Mouse (Mus musculus) midbrain, embryonic 13.5 days (tissue): Measurements from ENCODE around the gene 1600002K03Rik. TPM values are rescaled to one million over a fixed set of nuclear protein-coding genes. Genes with fewer than 3 reads are reported as not detected.

ENCODE experiments used
- ATAC-seq: fragments of 200-750 bp; cut with Nextera tagmentation; 2 replicates; pipeline ENCODE4 v1.8.0; 2017; ENCODE audit warnings: mild to moderate bottlenecking, moderate TSS enrichment, moderate library complexity
- H3K27ac ChIP-seq: fragments of 300-500 bp; sonication (generic); 2 replicates; pipeline ENCODE4 v1.5.1; 2015; ENCODE audit warnings: inconsistent platforms, mild to moderate bottlenecking, moderate library complexity
- H3K27me3 ChIP-seq: fragments of 300-500 bp; sonication (generic); 2 replicates; pipeline ENCODE4 v1.6.1; 2015; ENCODE audit warnings: mild to moderate bottlenecking, inconsistent platforms
- H3K36me3 ChIP-seq: fragments of 300-500 bp; sonication (generic); 2 replicates; pipeline ENCODE4 v1.6.1; 2015; ENCODE audit warnings: mild to moderate bottlenecking, inconsistent platforms
- H3K4me1 ChIP-seq: fragments of 300-500 bp; sonication (generic); replicated peaks from 2 replicates; pipeline ENCODE4 v1.6.1; 2015; ENCODE audit warnings: inconsistent platforms
- H3K4me2 ChIP-seq: fragments of 300-500 bp; sonication (generic); replicated peaks from 2 replicates; pipeline ENCODE4 v1.6.1; 2015; ENCODE audit warnings: moderate library complexity, mild to moderate bottlenecking, inconsistent platforms
- H3K4me3 ChIP-seq: fragments of 300-500 bp; sonication (generic); replicated peaks from 2 replicates; pipeline ENCODE4 v1.5.1; 2015; ENCODE audit warnings: mild to moderate bottlenecking, inconsistent platforms
- H3K9ac ChIP-seq: fragments of 300-500 bp; sonication (generic); replicated peaks from 2 replicates; pipeline ENCODE4 v1.6.1; 2015; ENCODE audit warnings: mild to moderate bottlenecking, inconsistent platforms
- H3K9me3 ChIP-seq: fragments of 300-500 bp; sonication (generic); 2 replicates; pipeline ENCODE4 v1.6.1; 2016; ENCODE audit warnings: mild to moderate bottlenecking, inconsistent platforms
- WGBS: fragments of 180-500 bp; shearing (Covaris S2); methylation state at CpG from one replicate; pipeline ENCODE4 v1.1.7; 2015; 5-methylcytosine and 5-hydroxymethylcytosine counted together
- polyA plus RNA-seq: library from polyadenylated mRNA; unstranded; fragments of >200 nt; fragmentation: Nextera tagmentation; extraction: Ambion mirVana; gene quantifications from 2 replicates; pipeline ENCODE4 v1.2.1, GENCODE M21; 2015

The 1600002K03Rik gene
- polyA plus RNA-seq, 1 experiment from 2014 or later = 14.5 TPM

DNA sequence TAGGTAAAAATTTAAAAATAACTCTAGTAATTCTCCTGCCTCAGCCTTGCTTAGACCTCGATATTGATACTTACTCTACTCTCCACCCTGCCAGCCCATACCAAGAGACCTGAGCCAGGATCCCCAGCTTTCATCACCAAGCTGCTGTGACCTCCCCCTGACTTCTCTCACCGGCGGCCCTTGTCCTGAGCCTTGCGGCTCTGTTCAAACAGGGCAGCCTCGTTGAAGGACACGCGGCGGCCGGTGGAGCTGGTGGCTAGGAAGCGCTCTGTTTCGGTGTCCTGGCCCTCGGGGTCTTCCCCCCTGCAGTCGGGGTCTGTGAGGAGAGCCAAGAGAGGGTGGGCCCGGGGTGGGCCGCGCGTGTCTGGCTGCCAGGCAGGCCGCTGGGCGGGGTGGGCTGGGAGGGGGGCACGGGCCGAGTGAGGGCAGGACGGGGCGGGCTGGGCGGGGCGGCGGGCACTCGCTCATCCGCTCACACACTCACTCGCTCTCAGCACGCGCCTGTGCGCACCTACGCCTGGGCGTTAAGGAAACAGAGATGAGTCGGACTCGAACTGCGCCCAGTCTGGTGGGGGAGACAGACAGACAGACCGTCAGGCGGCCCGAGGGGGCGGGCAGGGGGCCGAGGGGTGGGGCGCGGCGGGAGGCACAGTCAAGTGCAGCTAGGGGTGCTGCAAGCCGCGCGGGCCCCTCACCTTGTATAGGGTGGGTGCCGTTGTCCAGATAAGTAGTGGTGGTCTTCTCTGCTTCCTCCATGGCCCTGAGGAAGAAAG, 36.4 kb upstream of the 1600002K03Rik start:
- 13% methylated on average over 49 of the region's 49 CpGs for WGBS
- peak overlapping the region; percentile 95; the same call in 1 of the 2 replicates for H3K27ac ChIP-seq
- peaks cover 60% of the 10 kb centered on the region for H3K4me1 ChIP-seq
- no peak for ATAC-seq
- H3K27me3 ChIP-seq = peaks cover 21% of the 10 kb centered on the region
- H3K36me3 ChIP-seq = peaks cover 51% of the 10 kb centered on the region
- H3K4me2 ChIP-seq = peak overlapping the region; percentile 90
- peak overlapping the region; percentile 98 for H3K9ac ChIP-seq
- peak overlapping the region; percentile 83 for H3K4me3 ChIP-seq
- no peaks in the 10 kb centered on the region for H3K9me3 ChIP-seq

DNA sequence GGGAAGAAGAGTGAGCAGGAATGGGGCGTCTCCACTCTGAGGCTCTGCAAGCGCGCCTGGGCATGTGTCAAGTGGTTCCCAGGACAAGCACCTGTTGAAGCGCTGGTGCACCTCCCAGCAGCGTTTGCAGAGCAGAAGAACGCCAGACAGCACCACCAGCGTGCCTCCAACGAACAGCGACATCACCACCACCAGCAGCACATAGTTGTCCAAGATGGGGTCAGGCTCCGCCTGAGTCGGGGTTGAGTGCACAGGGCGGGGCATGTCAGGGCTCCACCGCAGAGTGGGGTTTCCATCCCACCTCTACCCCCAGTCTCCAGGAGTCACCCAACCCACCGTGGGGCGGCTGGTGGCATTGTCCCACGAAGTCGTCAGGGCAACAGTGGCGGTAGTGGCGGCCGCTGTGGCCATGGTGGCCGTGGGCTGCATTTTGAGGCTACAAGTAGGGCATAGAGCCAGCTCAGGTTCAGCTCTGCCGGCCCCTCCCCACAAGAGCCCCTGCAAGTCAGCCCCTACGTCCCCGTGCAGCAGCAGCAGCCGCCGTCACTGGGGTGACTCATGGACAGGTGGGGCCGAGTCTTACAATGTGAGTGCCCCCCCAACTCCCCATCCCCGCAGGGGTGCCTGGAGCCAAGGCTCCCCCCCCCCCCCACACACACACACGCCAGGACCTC, 35.7 kb upstream of the 1600002K03Rik start:
- peaks cover 58% of the 10 kb centered on the region for H3K4me1 ChIP-seq
- H3K27ac ChIP-seq = peak overlapping the region; percentile 95
- peak; percentile 7; the same call in 1 of the 2 replicates for ATAC-seq
- H3K4me3 ChIP-seq = peak overlapping the region; percentile 83
- no peaks in the 10 kb centered on the region for H3K9me3 ChIP-seq
- H3K27me3 ChIP-seq = peaks cover 21% of the 10 kb centered on the region
- 3% methylated on average over 29 of the region's 29 CpGs for WGBS
- H3K4me2 ChIP-seq = peak overlapping the region; percentile 90
- H3K36me3 ChIP-seq = peaks cover 44% of the 10 kb centered on the region
- peak overlapping the region; percentile 98 for H3K9ac ChIP-seq

DNA sequence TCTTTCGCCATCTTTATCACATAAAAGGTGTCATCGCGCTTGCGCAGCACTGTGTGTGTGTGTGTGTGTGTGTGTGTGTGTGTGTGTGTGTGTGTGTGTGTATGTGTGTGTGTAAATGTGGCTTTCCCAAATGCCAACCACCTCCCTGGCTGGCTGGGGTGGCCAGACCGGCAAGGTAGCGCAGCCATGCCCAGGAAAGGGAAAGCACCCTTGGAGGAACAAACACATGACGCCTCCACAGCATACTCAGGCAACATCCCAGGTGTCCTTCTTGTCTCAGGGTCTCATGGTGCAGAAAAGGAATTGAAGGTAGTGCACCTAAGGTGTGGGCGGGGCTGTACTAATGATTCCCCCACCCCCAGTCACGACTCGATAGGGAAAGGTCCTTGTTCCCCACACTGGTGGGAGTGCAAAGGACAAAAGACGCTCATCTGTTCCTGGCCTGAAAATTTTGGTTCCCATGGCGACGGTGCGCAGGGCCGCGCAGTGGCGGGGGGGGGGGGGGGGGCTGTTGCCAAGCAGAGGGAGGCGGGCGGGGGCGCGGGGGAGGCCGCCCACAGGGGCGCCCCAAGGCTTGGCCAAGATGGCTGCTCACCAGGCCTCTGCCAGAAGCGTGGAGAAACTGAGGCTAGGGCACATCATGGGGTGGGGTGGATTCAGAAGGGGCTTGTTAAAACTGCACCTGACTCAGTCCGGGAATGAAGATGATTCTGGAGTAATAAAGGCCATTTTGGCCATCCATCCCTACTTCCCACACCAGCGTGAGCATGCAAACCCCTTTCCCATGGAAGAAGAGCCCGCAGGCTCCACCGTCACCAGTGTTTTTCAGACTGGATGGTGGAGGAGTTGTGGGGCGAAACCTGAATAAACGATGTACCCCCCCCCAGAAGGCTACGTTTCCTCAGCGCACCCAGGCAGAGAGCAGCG, 34.9 kb upstream of the 1600002K03Rik start:
- peaks cover 36% of the 10 kb centered on the region for H3K36me3 ChIP-seq
- peak overlapping the region; percentile 95 for H3K27ac ChIP-seq
- peaks cover 59% of the 10 kb centered on the region for H3K4me1 ChIP-seq
- ATAC-seq = no peak
- no peaks in the 10 kb centered on the region for H3K9me3 ChIP-seq
- peak overlapping the region; percentile 98 for H3K9ac ChIP-seq
- WGBS = under 1% methylated on average over 26 of the region's 33 CpGs
- H3K4me2 ChIP-seq = peak overlapping the region; percentile 90
- peaks cover 21% of the 10 kb centered on the region for H3K27me3 ChIP-seq
- peak overlapping the region; percentile 83 for H3K4me3 ChIP-seq

DNA sequence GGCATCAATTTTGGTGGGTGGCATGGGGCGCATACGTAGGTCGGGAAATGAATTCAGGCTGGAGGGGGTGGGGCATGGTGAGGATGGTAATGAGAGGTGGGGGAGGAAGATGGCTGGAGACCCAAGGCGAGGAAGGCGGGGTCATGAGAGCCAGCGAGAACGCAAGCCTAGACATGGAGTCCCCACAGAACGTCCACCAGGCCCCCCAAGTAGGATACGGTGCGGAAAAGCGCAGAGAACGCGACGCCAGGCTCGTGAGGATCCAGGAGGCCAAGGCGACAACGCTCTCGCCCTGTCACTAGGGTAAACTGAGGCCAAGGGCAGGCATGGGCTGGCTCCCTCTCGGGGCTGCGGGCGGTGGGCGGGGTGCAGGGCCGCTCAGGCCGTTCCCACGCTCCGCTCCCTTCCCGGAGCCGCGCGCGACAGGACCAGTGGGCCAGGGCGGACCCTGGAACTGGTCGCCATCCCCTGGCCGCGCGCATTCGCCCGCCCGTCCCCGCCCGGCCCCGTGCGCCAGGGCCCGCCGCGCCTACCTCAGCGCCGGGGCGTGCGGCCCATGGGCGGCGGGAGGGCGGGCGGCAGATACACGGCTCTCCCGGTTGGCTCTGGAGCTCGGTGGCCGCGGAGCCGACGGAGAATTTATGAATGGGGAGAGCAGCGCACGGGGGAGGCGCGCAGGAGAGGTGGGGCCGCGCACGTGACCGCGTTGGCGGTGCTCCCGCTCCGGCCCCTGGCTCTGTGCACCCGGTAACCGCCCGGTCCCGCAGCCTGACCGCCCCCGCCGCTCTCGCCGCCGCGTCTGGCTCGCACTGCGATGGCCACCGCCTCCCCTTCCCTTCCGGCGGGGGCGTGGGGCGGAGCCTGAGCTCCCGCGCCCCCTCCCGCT, 33.9 kb upstream of the 1600002K03Rik start, which contains the start of gene Atp5d:
TSS of gene Atp5d (plus strand) at position 80 of the 886 bp plus-strand sequence.
- Histone ChIP-seq H3K4me2 (peak within 1 kb of the TSS; percentile 90), H3K4me3 (peak within 1 kb of the TSS; percentile 83), H3K36me3 (peaks cover 32% of the 10 kb centered on the region), H3K27ac (peak within 1 kb of the TSS; percentile 95), H3K9ac (peak within 1 kb of the TSS; percentile 98), H3K4me1 (peaks cover 63% of the 10 kb centered on the region), H3K27me3 (peaks cover 21% of the 10 kb centered on the region), H3K9me3 (no peaks in the 10 kb centered on the region)
- under 1% methylated on average over 85 of the region's 94 CpGs for WGBS
- peak; percentile 7 for ATAC-seq

DNA sequence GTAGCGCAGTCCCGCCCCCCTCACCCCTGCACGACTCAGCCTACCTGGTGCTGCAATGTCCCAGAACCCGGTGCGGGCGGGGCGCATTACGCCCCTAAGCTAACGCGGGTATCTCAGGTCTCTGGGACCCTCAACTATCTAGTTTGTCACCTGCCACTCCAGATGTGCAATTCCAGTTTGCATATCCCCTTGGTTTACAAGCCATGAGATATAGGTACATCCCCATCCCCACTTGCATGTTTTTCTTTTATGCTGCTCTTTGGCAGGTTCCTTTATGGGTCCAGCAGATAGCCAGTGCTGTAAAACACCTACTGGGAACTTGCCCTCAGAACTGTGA, 33.3 kb upstream of the 1600002K03Rik start:
- Histone ChIP-seq H3K9ac (peak overlapping the region; percentile 98), H3K4me3 (peak overlapping the region; percentile 83), H3K36me3 (peaks cover 32% of the 10 kb centered on the region), H3K27me3 (peaks cover 21% of the 10 kb centered on the region), H3K9me3 (no peaks in the 10 kb centered on the region), H3K4me1 (peaks cover 69% of the 10 kb centered on the region), H3K4me2 (peak overlapping the region; percentile 90), H3K27ac (peak overlapping the region; percentile 95)
- 0% methylated on average over 10 of the region's 10 CpGs for WGBS
- peak; percentile 0; the same call in 1 of the 2 replicates for ATAC-seq

DNA sequence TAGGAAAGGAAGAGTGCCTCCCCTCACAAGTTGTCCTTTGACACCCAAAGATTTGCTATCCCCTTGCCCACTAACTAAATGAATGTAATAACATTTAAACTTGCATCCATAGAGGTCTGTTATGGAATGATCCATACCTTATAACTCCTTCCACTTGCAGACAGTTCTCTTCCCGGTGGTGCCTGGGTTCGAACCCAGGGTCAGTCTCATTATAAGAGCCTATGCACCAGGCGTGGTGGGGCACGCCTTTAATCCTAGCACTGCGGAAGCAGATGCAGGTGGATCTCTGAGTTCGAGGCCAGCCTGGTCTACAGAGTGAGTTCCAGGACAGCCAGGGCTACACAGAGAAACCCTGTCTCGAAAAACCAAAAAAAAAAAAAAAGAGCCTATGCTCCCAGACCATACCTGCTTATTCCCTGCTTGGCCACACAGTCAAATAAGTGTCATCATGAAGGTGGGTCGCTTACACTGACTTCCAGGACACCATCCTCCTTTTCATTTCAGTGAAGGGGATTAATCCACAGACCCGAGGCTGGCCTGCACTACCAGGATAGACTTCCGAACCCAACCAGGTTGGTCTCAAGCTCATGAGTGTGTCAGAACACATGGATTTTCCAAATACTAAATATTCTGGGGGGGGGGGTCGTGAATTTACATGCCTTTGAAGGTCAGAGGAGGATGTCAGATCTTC, 32.6 kb upstream of the 1600002K03Rik start:
- peak overlapping the region; percentile 83; the same call in 1 of the 2 replicates for H3K4me3 ChIP-seq
- no peaks in the 10 kb centered on the region for H3K9me3 ChIP-seq
- WGBS = 75% methylated on average over 11 of the region's 11 CpGs
- H3K27me3 ChIP-seq = peaks cover 20% of the 10 kb centered on the region
- peak overlapping the region; percentile 90; the same call in 1 of the 2 replicates for H3K4me2 ChIP-seq
- no peak overlapping the region for H3K9ac ChIP-seq
- H3K36me3 ChIP-seq = peaks cover 32% of the 10 kb centered on the region
- H3K4me1 ChIP-seq = peaks cover 74% of the 10 kb centered on the region
- ATAC-seq = no peak
- peak overlapping the region; percentile 95; the same call in 1 of the 2 replicates for H3K27ac ChIP-seq

DNA sequence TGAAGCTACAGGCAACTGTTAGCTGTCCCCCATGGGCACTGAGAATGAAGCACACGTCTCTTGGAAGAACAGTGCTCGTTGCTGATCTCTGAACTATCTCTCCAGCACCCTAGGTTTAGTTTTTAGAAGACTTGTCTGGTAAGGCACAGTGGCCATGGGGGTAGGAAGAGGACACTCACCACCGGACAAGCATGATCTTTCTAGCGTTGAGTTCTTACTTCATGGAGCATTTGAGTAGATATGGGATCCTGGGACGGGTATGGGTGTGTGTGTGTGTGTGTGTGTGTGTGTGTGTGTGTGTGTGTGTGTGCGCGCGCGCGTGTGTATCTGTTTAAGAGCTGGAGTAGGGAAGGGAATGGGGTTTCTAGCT, 32.1 kb upstream of the 1600002K03Rik start, which contains the start of gene Cbarp:
TSS of gene Cbarp (minus strand) at position 170 of the 370 bp plus-strand sequence.
- WGBS = 77% methylated on average over 5 of the region's 10 CpGs
- Histone ChIP-seq H3K27me3 (peaks cover 14% of the 10 kb centered on the region), H3K4me3 (peak within 1 kb of the TSS; percentile 83), H3K36me3 (peaks cover 31% of the 10 kb centered on the region), H3K4me1 (peaks cover 80% of the 10 kb centered on the region), H3K9me3 (no peaks in the 10 kb centered on the region), H3K27ac (peak within 1 kb of the TSS; percentile 95), H3K4me2 (peak within 1 kb of the TSS; percentile 90), H3K9ac (peak within 1 kb of the TSS; percentile 98; the same call in 1 of the 2 replicates)
- ATAC-seq = no peak

DNA sequence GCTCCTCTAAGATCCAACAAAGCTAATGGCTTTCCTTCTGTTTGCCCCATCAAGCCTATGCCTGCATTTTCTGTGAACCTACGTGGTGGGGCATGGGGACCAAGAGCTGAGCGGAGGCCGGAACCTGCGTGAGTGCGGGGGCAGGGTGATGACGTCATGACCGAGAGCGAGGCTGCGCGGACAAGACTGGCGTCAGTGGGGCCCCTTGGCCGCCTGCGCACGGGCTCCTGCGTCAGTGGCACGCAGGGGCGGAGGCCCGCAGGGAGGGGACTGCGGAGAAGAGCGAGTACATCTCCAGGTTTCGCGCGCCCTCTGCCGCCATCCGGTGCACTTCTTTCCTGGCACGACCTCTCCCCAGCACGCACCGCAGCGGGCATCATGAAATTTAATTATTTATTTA, 31.5 kb upstream of the 1600002K03Rik start:
- Histone ChIP-seq H3K4me3 (peak overlapping the region; percentile 63), H3K36me3 (peaks cover 31% of the 10 kb centered on the region), H3K4me1 (peaks cover 82% of the 10 kb centered on the region), H3K9me3 (no peaks in the 10 kb centered on the region), H3K27ac (peak overlapping the region; percentile 86), H3K4me2 (peak overlapping the region; percentile 78), H3K27me3 (peaks cover 8% of the 10 kb centered on the region), H3K9ac (peak overlapping the region; percentile 59; the same call in 1 of the 2 replicates)
- peak; percentile 40 for ATAC-seq
- WGBS = 0% methylated on average over 28 of the region's 29 CpGs

DNA sequence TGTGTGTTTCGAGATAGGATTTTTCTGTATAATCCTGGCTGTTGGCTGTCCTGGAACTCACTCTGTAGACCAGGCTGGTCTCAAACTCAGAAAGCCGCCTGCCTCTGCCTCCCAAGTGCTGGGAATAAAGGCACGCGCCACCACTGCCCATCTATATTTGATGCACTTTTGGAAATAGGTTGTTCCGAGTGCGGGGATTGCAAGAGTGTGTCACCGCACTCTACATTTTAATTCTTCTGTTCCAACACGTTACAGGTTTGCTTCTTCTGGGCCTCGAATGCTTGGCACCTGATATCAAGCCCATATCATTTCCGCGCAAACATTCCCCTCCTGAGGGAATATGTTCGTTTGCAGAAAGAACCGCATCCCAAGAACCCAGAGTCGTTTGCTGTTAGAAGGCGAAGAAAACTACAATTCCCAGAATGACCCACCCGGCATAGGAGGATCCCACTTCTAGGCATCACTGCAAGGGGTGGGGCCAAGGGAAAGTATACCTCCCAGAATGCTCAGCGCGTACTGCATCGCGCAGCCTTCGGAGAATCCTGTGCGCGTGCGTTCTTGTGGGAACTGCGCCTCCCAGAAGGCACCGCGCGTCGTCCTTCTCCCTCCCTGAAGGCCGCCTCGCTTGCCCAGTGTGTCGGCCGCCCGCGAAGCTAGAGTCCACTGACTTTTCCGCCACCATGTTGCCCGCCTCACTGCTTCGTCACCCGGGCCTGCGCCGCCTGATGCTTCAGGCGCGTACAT, 30.8 kb upstream of the 1600002K03Rik start:
- peak; percentile 83 for ATAC-seq
- Histone ChIP-seq H3K36me3 (peaks cover 31% of the 10 kb centered on the region), H3K27ac (peak overlapping the region; percentile 86), H3K27me3 (peaks cover 1% of the 10 kb centered on the region), H3K4me1 (peaks cover 78% of the 10 kb centered on the region), H3K4me2 (peak overlapping the region; percentile 78), H3K4me3 (peak overlapping the region; percentile 63), H3K9me3 (no peaks in the 10 kb centered on the region), H3K9ac (peak overlapping the region; percentile 85)
- 1% methylated on average over 43 of the region's 43 CpGs for WGBS

DNA sequence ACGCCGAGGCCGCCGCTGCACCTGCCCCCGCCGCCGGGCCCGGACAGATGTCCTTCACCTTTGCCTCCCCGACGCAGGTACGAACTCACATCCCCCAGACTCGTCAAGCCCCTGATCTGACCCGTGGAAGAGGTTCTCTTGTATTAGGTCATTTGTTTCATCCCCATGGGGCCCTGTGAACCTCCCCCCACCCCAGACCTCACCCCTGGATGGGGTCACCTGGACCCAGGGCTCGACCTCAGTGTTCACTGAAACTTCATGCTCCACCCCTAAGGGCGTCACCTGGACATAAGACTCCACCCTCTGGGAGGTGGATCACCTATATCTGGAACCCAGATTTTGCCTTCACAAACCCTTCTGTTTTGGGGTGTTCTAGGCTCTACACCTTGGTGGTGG, 30.2 kb upstream of the 1600002K03Rik start:
- H3K4me1 ChIP-seq = peaks cover 78% of the 10 kb centered on the region
- 1% methylated on average over 15 of the region's 15 CpGs for WGBS

More for the DNA sequence above, 30.2 kb upstream of the 1600002K03Rik start:
- H3K4me2 ChIP-seq = peak overlapping the region; percentile 78
- H3K27me3 ChIP-seq = no peaks in the 10 kb centered on the region
- H3K9ac ChIP-seq = peak overlapping the region; percentile 85
- no peaks in the 10 kb centered on the region for H3K9me3 ChIP-seq
- no peak for ATAC-seq
- H3K4me3 ChIP-seq = peak overlapping the region; percentile 63
- peak overlapping the region; percentile 78 for H3K27ac ChIP-seq
- peaks cover 31% of the 10 kb centered on the region for H3K36me3 ChIP-seq
